Mouse (Mus musculus): Measurements from ENCODE around the gene Igdcc3.
"Not testable (repeated sequence)": the region's sequence is repeated elsewhere in the genome, so short reads cannot be mapped to it uniquely, and the experiment has no call there.

- not testable (repeated sequence) for TF ChIP-seq POLR2A (IDR thresholded peaks at IDR 0.05; ENCODE audit: low read depth, low read length); CTCF (IDR thresholded peaks at IDR 0.05; ENCODE audit: extremely low read depth, insufficient read length, insufficient replicate concordance, low read depth, low read length)
Measured at GRCm38 (mm10) chr9:65220398-65220797, 79.4 kb downstream of the Igdcc3 start.
